Mouse (Mus musculus): Measurements from ENCODE around the gene Haus3. TPM values are rescaled to one million over a fixed set of nuclear protein-coding genes. Genes with fewer than 3 reads are reported as not detected.

Gene Haus3
- polyA plus RNA-seq, 1 experiment, result 5.5 TPM

DNA sequence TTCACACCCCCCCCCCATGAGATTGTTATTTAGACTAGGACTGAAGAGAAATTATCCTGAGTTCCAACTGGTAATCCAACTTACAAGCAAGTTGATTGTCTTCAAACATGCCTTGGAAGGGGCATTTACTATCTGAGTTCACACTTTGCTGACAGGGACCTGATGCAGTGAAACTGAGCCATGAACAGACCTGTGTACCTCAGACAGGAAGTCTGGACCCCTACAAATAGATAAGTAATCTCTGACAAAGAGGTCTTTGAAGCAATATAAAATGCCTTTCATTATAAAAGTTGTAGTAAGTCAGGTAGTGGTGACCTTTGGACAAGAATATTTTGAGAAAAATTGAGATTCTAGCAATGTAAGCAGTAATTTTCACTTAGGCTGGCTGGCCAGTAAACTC is 20.9 kb downstream of the Haus3 start:
- no peak overlapping the region for H3K27ac ChIP-seq (ENCODE audit: insufficient read depth, low read length)
- TF ChIP-seq CTCF (IDR thresholded peaks at IDR 0.05; ENCODE audit: extremely low read depth, insufficient read depth, low read length) (no peak), POLR2A (IDR thresholded peaks at IDR 0.05; ENCODE audit: extremely low read depth, insufficient read depth, low read length) (no peak)
- no peak overlapping the region for H3K4me3 ChIP-seq (ENCODE audit: insufficient read depth, low read length)
- no peaks in the 10 kb centered on the region for H3K4me1 ChIP-seq (ENCODE audit: control insufficient read depth, insufficient read depth, low read length)

GRCm38 (mm10) chr5:34147554-34147953 is 21.8 kb downstream of the Haus3 start:
- Histone ChIP-seq H3K27ac (ENCODE audit: insufficient read depth, low read length) (no peak overlapping the region), H3K4me3 (ENCODE audit: insufficient read depth, low read length) (no peak overlapping the region), H3K4me1 (ENCODE audit: control insufficient read depth, insufficient read depth, low read length) (no peaks in the 10 kb centered on the region)
- TF ChIP-seq POLR2A (IDR thresholded peaks at IDR 0.05; ENCODE audit: extremely low read depth, insufficient read depth, low read length) (no peak), CTCF (IDR thresholded peaks at IDR 0.05; ENCODE audit: extremely low read depth, insufficient read depth, low read length) (peak; percentile 9; the same call in 1 of the 2 replicates)

DNA sequence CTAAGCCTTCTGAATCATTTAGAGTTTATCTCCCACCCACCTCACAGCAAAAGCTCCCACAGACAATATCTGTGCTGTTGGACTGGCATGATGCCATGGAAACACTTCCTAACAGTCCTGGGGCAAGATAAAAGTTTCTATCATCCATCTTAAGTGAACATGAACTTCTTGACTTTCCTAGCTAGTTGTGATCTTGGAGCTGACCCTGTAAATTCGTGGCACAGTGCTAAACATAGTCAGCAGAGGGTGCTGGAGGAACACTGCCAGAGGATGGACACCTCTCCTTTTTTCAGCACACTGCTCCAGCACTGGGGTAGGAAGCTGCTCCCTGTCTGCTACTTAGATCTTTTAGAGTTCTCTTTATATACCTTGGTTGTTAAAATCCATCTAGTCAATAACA is 29.6 kb downstream of the Haus3 start:
- Histone ChIP-seq H3K4me3 (ENCODE audit: insufficient read depth, low read length) (no peak overlapping the region), H3K4me1 (ENCODE audit: control insufficient read depth, insufficient read depth, low read length) (no peaks in the 10 kb centered on the region), H3K27ac (ENCODE audit: insufficient read depth, low read length) (no peak overlapping the region)
- TF ChIP-seq POLR2A (IDR thresholded peaks at IDR 0.05; ENCODE audit: extremely low read depth, insufficient read depth, low read length), result no peak
- peak; percentile 69 for TF ChIP-seq CTCF (IDR thresholded peaks at IDR 0.05; ENCODE audit: extremely low read depth, insufficient read depth, low read length)

DNA sequence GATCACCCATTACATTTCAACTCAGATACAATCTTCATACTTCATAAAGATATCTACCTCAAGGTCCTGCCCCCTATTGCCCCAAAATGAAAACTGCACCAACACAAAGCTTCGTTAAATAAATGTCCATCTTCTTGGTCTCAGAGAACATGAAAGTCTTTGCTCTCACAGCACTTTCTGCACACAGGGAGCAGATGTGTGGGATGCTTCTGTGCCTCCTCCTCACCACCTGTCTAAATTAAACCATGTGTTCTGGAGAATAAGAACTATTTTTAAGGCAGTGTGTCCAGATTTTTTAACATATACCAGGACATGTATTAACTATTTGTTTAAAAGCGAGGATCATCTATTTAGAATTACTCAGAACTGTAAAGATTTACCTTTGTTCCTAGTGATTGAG is 36.6 kb downstream of the Haus3 start:
- TF ChIP-seq CTCF (IDR thresholded peaks at IDR 0.05; ENCODE audit: extremely low read depth, insufficient read depth, low read length) (no peak), POLR2A (IDR thresholded peaks at IDR 0.05; ENCODE audit: extremely low read depth, insufficient read depth, low read length) (no peak)
- H3K27ac ChIP-seq (ENCODE audit: insufficient read depth, low read length), result no peak overlapping the region
- no peak overlapping the region for H3K4me3 ChIP-seq (ENCODE audit: insufficient read depth, low read length)
- no peaks in the 10 kb centered on the region for H3K4me1 ChIP-seq (ENCODE audit: control insufficient read depth, insufficient read depth, low read length)

DNA sequence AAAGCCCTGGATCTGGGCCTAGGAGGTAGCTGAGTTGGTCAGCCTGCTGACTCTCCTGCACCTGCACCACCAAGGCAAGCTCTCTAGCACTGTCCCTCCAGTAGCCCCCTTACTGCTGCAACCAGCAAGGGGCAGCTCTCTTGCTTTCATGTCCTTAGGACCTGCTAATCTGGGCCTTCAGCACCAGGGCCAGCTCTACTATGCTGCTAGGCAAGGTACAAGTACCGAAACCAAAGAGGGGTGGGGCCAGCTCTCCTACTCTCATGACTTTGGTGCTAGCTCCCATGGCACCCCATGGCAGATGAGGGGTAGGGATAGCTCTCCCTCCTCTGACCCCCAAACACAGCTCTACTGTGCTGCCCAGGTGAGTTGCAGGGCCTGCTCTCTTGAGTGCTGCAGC is 45.2 kb downstream of the Haus3 start:
- no peak overlapping the region for H3K4me3 ChIP-seq (ENCODE audit: insufficient read depth, low read length)
- no peaks in the 10 kb centered on the region for H3K4me1 ChIP-seq (ENCODE audit: control insufficient read depth, insufficient read depth, low read length)
- TF ChIP-seq POLR2A (IDR thresholded peaks at IDR 0.05; ENCODE audit: extremely low read depth, insufficient read depth, low read length) (no peak), CTCF (IDR thresholded peaks at IDR 0.05; ENCODE audit: extremely low read depth, insufficient read depth, low read length) (no peak)
- no peak overlapping the region for H3K27ac ChIP-seq (ENCODE audit: insufficient read depth, low read length)

GRCm38 (mm10) chr5:34119121-34119856 is 50.0 kb downstream of the Haus3 start:
- no peaks in the 10 kb centered on the region for H3K4me1 ChIP-seq (ENCODE audit: control insufficient read depth, insufficient read depth, low read length)
- no peak overlapping the region for H3K27ac ChIP-seq (ENCODE audit: insufficient read depth, low read length)
- no peak overlapping the region for H3K4me3 ChIP-seq (ENCODE audit: insufficient read depth, low read length)
- TF ChIP-seq POLR2A (IDR thresholded peaks at IDR 0.05; ENCODE audit: extremely low read depth, insufficient read depth, low read length) (no peak), CTCF (IDR thresholded peaks at IDR 0.05; ENCODE audit: extremely low read depth, insufficient read depth, low read length) (no peak)

DNA sequence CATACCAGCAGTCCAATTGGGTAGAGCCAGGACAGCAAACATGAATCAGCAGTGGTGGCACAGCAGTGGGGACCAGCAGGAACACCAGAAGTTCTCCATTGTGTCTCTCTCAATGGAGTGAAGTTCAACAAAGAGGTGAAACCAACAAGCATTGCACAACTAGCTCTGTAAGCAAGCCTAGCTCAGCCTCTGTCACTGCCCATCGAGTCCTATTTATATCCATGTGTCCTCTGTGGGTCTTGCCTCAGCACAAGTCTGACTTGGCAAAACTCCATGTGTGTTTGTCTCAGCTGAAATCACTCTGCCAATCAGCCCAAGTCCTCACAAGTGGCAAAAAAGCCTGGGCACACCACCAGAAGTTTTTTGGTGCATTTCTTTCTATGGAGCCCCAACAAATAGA is 63.6 kb downstream of the Haus3 start:
- no peak for TF ChIP-seq CTCF (IDR thresholded peaks at IDR 0.05; ENCODE audit: extremely low read depth, insufficient read depth, low read length)
- H3K4me3 ChIP-seq (ENCODE audit: insufficient read depth, low read length), result no peak overlapping the region
- no peaks in the 10 kb centered on the region for H3K4me1 ChIP-seq (ENCODE audit: control insufficient read depth, insufficient read depth, low read length)
- H3K27ac ChIP-seq (ENCODE audit: insufficient read depth, low read length), result no peak overlapping the region

Other genes with a start within 250 kb of the Haus3 start
- 26.2 and 27.1 TPM in 2 replicates for gene Nelfa, start 233.1 kb downstream of the Haus3 start, polyA plus RNA-seq (2012; rRNA removed)
- gene Gm1673, start 186.1 kb downstream of the Haus3 start, polyA plus RNA-seq (2012; rRNA removed), result 157 and 165 TPM in 2 replicates
- 151 and 153 TPM in 2 replicates for gene Nat8l, start 173.5 kb downstream of the Haus3 start, polyA plus RNA-seq (2012; rRNA removed)
- 1.4 and 3.1 TPM in 2 replicates for gene Poln, start 79 bp downstream of the Haus3 start, polyA plus RNA-seq (2012; rRNA removed)
- 93.6 and 95.3 TPM in 2 replicates for gene Mxd4, start 18.2 kb upstream of the Haus3 start, polyA plus RNA-seq (2012; rRNA removed)
- gene Zfyve28, start 118.9 kb upstream of the Haus3 start, polyA plus RNA-seq (2012; rRNA removed), result 42.2 and 43.0 TPM in 2 replicates
- 0.38 and 0.46 TPM in 2 replicates for gene Cfap99, start 119.1 kb upstream of the Haus3 start, polyA plus RNA-seq (2012; rRNA removed)
- gene Rnf4, start 166.8 kb upstream of the Haus3 start, polyA plus RNA-seq (2012; rRNA removed), result 82.6 and 88.2 TPM in 2 replicates
- gene Fam193a, start 200.4 kb upstream of the Haus3 start, polyA plus RNA-seq (2012; rRNA removed), result 32.7 and 42.0 TPM in 2 replicates

All from cortical plate, adult 2 months (tissue).